Mouse (Mus musculus): ENCODE measurements around the gene Rad9a. TPM values are rescaled to one million over a fixed set of nuclear protein-coding genes. Genes with fewer than 3 reads are reported as not detected.

The Rad9a gene
- total and polyA plus RNA-seq, 2 experiments from 2014 or later: 9.5 to 12.3 TPM

- TF ChIP-seq EP300 (IDR thresholded peaks at IDR 0.05; ENCODE audit: low read depth) (no peak), CTCF (IDR thresholded peaks at IDR 0.05; ENCODE audit: low read depth) (no peak)
- Histone ChIP-seq H3K36me3 (replicated peaks; ENCODE audit: control insufficient read depth, insufficient read depth, low read length) (peaks cover 15% of the 10 kb centered on the region), H3K9ac (replicated peaks; ENCODE audit: low read depth, low read length) (no peak overlapping the region), H3K4me3 (ENCODE audit: low read depth, low read length) (no peak overlapping the region), H3K9me3 (replicated peaks; ENCODE audit: control insufficient read depth, low read length) (no peaks in the 10 kb centered on the region), H3K4me1 (ENCODE audit: control insufficient read depth, insufficient read depth) (peaks cover 15% of the 10 kb centered on the region), H3K27ac (ENCODE audit: low read depth) (no peak overlapping the region), H3K27me3 (ENCODE audit: control insufficient read depth, insufficient read depth, low read length) (no peaks in the 10 kb centered on the region), H3K4me2 (ENCODE audit: low read depth, low read length) (no peak overlapping the region)
- DNase-seq (ENCODE audit: low spot score) (no peak), ATAC-seq (ENCODE audit: insufficient read depth, low read depth) (no peak)
- 53% methylated on average over 3 of the region's 3 CpGs for WGBS
These were observed 54.4 kb downstream of the Rad9a start for GRCm38 (mm10) chr19:4147022-4147405.

DNA sequence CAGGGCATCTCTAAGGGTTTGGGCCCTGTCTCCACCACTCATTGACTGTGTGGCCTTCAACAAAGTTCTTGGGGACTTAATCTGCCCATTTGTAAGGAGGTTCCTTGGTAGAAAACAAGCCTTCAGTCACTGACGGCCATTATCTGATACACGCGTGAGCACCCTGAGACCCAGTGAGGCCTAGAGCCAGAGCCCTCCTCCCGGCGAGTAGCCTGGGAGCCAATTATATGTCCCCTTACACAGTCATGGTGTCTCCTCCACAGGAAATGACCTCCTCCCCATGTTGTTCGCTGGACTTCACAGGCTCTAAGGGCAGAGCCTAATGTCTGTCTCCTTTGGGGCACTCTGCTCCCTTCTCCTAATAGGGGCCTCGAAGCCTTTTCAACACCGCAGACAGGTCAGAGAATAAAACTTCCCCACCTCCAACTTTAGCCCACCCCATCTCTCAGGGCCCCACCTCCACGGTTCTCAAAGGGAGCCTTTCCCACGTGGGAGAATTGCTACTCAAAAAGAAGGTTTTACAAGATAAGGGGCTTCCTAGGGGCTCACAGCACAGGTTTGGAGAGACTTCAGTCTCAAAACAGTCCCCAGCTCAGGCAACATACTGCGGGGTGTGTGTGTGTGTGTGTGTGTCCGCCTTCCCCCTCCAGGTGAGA is 55.0 kb downstream of the Rad9a start:
- H3K27me3 ChIP-seq (ENCODE audit: control insufficient read depth, insufficient read depth, low read length): no peaks in the 10 kb centered on the region
- H3K4me2 ChIP-seq (ENCODE audit: low read depth, low read length): no peak overlapping the region
- no peak overlapping the region for H3K9ac ChIP-seq (replicated peaks; ENCODE audit: low read depth, low read length)
- TF ChIP-seq EP300 (IDR thresholded peaks at IDR 0.05; ENCODE audit: low read depth) (no peak), CTCF (IDR thresholded peaks at IDR 0.05; ENCODE audit: low read depth) (no peak)
- H3K9me3 ChIP-seq (replicated peaks; ENCODE audit: control insufficient read depth, low read length): no peaks in the 10 kb centered on the region
- ATAC-seq (ENCODE audit: insufficient read depth, low read depth) (no peak), DNase-seq (ENCODE audit: low spot score) (no peak)
- no peak overlapping the region for H3K4me3 ChIP-seq (ENCODE audit: low read depth, low read length)
- 58% methylated on average over 12 of the region's 12 CpGs for WGBS
- H3K27ac ChIP-seq (ENCODE audit: low read depth): no peak overlapping the region
- peaks cover 15% of the 10 kb centered on the region for H3K4me1 ChIP-seq (ENCODE audit: control insufficient read depth, insufficient read depth)
- H3K36me3 ChIP-seq (replicated peaks; ENCODE audit: control insufficient read depth, insufficient read depth, low read length): peaks cover 12% of the 10 kb centered on the region

GRCm38 (mm10) chr19:4145936-4146335 is 55.5 kb downstream of the Rad9a start:
- no peak overlapping the region for H3K27ac ChIP-seq (ENCODE audit: low read depth)

More at GRCm38 (mm10) chr19:4145936-4146335, 55.5 kb downstream of the Rad9a start:
- DNase-seq (ENCODE audit: low spot score) (no peak), ATAC-seq (ENCODE audit: insufficient read depth, low read depth) (no peak)
- 81% methylated on average over 5 of the region's 5 CpGs for WGBS
- TF ChIP-seq EP300 (IDR thresholded peaks at IDR 0.05; ENCODE audit: low read depth) (no peak), CTCF (IDR thresholded peaks at IDR 0.05; ENCODE audit: low read depth) (no peak)
- peaks cover 6% of the 10 kb centered on the region for H3K36me3 ChIP-seq (replicated peaks; ENCODE audit: control insufficient read depth, insufficient read depth, low read length)
- no peaks in the 10 kb centered on the region for H3K9me3 ChIP-seq (replicated peaks; ENCODE audit: control insufficient read depth, low read length)
- H3K27me3 ChIP-seq (ENCODE audit: control insufficient read depth, insufficient read depth, low read length): no peaks in the 10 kb centered on the region
- peaks cover 15% of the 10 kb centered on the region for H3K4me1 ChIP-seq (ENCODE audit: control insufficient read depth, insufficient read depth)
- H3K4me2 ChIP-seq (ENCODE audit: low read depth, low read length): no peak overlapping the region
- H3K4me3 ChIP-seq (ENCODE audit: low read depth, low read length): no peak overlapping the region
- no peak overlapping the region for H3K9ac ChIP-seq (replicated peaks; ENCODE audit: low read depth, low read length)

Small RNA genes within 50 kb of the gene (microRNA-seq; reads per million reads assigned to microRNA genes)
- not detected for gene Gm26115

Other genes starting within 250 kb of the Rad9a start
Only the 30 nearest of the 31 such genes appear.
- gene Aldh3b2, start 229.3 kb downstream of the Rad9a start, total RNA-seq (2014; rRNA removed; ENCODE audit: low replicate concordance): 3.9 TPM in 1 of 2 replicates, not detected in the other
- gene Aldh3b2, start 229.3 kb downstream of the Rad9a start, polyA plus RNA-seq (2015; fragmentation: Nextera tagmentation; extraction: Ambion mirVana): 0.18 TPM in 2 replicates
- 32.3 and 74.8 TPM in 2 replicates for gene Acy3, start 215.1 kb downstream of the Rad9a start, total RNA-seq (2014; rRNA removed; ENCODE audit: low replicate concordance)
- 21.5 and 22.6 TPM in 2 replicates for gene Acy3, start 215.1 kb downstream of the Rad9a start, polyA plus RNA-seq (2015; fragmentation: Nextera tagmentation; extraction: Ambion mirVana)
- gene Tbx10, start 208.9 kb downstream of the Rad9a start, total RNA-seq (2014; rRNA removed; ENCODE audit: low replicate concordance): not detected in 2 replicates
- gene Tbx10, start 208.9 kb downstream of the Rad9a start, polyA plus RNA-seq (2015; fragmentation: Nextera tagmentation; extraction: Ambion mirVana): not detected in 2 replicates
- 110 and 175 TPM in 2 replicates for gene Nudt8, start 201.1 kb downstream of the Rad9a start, total RNA-seq (2014; rRNA removed; ENCODE audit: low replicate concordance)
- gene Nudt8, start 201.1 kb downstream of the Rad9a start, polyA plus RNA-seq (2015; fragmentation: Nextera tagmentation; extraction: Ambion mirVana): 131 and 138 TPM in 2 replicates
- 4.0 and 7.0 TPM in 2 replicates for gene Gm49405, start 201.0 kb downstream of the Rad9a start, total RNA-seq (2014; rRNA removed; ENCODE audit: low replicate concordance)
- gene Gm49405, start 201.0 kb downstream of the Rad9a start, polyA plus RNA-seq (2015; fragmentation: Nextera tagmentation; extraction: Ambion mirVana): 3.6 and 4.0 TPM in 2 replicates
- gene Doc2g, start 198.3 kb downstream of the Rad9a start, total RNA-seq (2014; rRNA removed; ENCODE audit: low replicate concordance): 158 and 202 TPM in 2 replicates
- gene Doc2g, start 198.3 kb downstream of the Rad9a start, polyA plus RNA-seq (2015; fragmentation: Nextera tagmentation; extraction: Ambion mirVana): 114 and 116 TPM in 2 replicates
- gene Ndufv1, start 188.9 kb downstream of the Rad9a start, total RNA-seq (2014; rRNA removed; ENCODE audit: low replicate concordance): 910 and 941 TPM in 2 replicates
- gene Ndufv1, start 188.9 kb downstream of the Rad9a start, polyA plus RNA-seq (2015; fragmentation: Nextera tagmentation; extraction: Ambion mirVana): 1,083 and 1,090 TPM in 2 replicates
- 266 and 311 TPM in 2 replicates for gene Gstp1, start 163.7 kb downstream of the Rad9a start, total RNA-seq (2014; rRNA removed; ENCODE audit: low replicate concordance)
- 440 and 449 TPM in 2 replicates for gene Gstp1, start 163.7 kb downstream of the Rad9a start, polyA plus RNA-seq (2015; fragmentation: Nextera tagmentation; extraction: Ambion mirVana)
- 4.5 and 9.7 TPM in 2 replicates for gene Gstp2, start 155.6 kb downstream of the Rad9a start, total RNA-seq (2014; rRNA removed; ENCODE audit: low replicate concordance)
- gene Gstp2, start 155.6 kb downstream of the Rad9a start, polyA plus RNA-seq (2015; fragmentation: Nextera tagmentation; extraction: Ambion mirVana): 17.0 and 22.7 TPM in 2 replicates
- gene Gstp3, start 142.1 kb downstream of the Rad9a start, total RNA-seq (2014; rRNA removed; ENCODE audit: low replicate concordance): not detected in 2 replicates
- gene Gstp3, start 142.1 kb downstream of the Rad9a start, polyA plus RNA-seq (2015; fragmentation: Nextera tagmentation; extraction: Ambion mirVana): not detected in 2 replicates
- not detected in 2 replicates for gene Cabp2, start 120.1 kb downstream of the Rad9a start, total RNA-seq (2014; rRNA removed; ENCODE audit: low replicate concordance)
- not detected in 2 replicates for gene Cabp2, start 120.1 kb downstream of the Rad9a start, polyA plus RNA-seq (2015; fragmentation: Nextera tagmentation; extraction: Ambion mirVana)
- 63.2 and 67.3 TPM in 2 replicates for gene Cdk2ap2, start 104.5 kb downstream of the Rad9a start, total RNA-seq (2014; rRNA removed; ENCODE audit: low replicate concordance)
- gene Cdk2ap2, start 104.5 kb downstream of the Rad9a start, polyA plus RNA-seq (2015; fragmentation: Nextera tagmentation; extraction: Ambion mirVana): 46.8 and 59.6 TPM in 2 replicates
- 26.2 and 47.3 TPM in 2 replicates for gene Pitpnm1, start 101.7 kb downstream of the Rad9a start, total RNA-seq (2014; rRNA removed; ENCODE audit: low replicate concordance)
- 17.9 and 21.9 TPM in 2 replicates for gene Pitpnm1, start 101.7 kb downstream of the Rad9a start, polyA plus RNA-seq (2015; fragmentation: Nextera tagmentation; extraction: Ambion mirVana)
- 21.4 and 23.8 TPM in 2 replicates for gene Aip, start 75.8 kb downstream of the Rad9a start, total RNA-seq (2014; rRNA removed; ENCODE audit: low replicate concordance)
- 61.7 and 66.2 TPM in 2 replicates for gene Aip, start 75.8 kb downstream of the Rad9a start, polyA plus RNA-seq (2015; fragmentation: Nextera tagmentation; extraction: Ambion mirVana)
- gene Gpr152, start 61.9 kb downstream of the Rad9a start, total RNA-seq (2014; rRNA removed; ENCODE audit: low replicate concordance): not detected in 2 replicates
- gene Gpr152, start 61.9 kb downstream of the Rad9a start, polyA plus RNA-seq (2015; fragmentation: Nextera tagmentation; extraction: Ambion mirVana): 0.03 TPM in 2 replicates
- gene Cabp4, start 57.6 kb downstream of the Rad9a start, total RNA-seq (2014; rRNA removed; ENCODE audit: low replicate concordance): not detected in 2 replicates
- gene Cabp4, start 57.6 kb downstream of the Rad9a start, polyA plus RNA-seq (2015; fragmentation: Nextera tagmentation; extraction: Ambion mirVana): 0.07 and 0.11 TPM in 2 replicates
- 120 and 144 TPM in 2 replicates for gene Coro1b, start 53.0 kb downstream of the Rad9a start, total RNA-seq (2014; rRNA removed; ENCODE audit: low replicate concordance)
- 97.2 and 102 TPM in 2 replicates for gene Coro1b, start 53.0 kb downstream of the Rad9a start, polyA plus RNA-seq (2015; fragmentation: Nextera tagmentation; extraction: Ambion mirVana)
- gene Ptprcap, start 48.1 kb downstream of the Rad9a start, total RNA-seq (2014; rRNA removed; ENCODE audit: low replicate concordance): 13.5 TPM in 1 of 2 replicates, not detected in the other
- 0.46 and 1.1 TPM in 2 replicates for gene Ptprcap, start 48.1 kb downstream of the Rad9a start, polyA plus RNA-seq (2015; fragmentation: Nextera tagmentation; extraction: Ambion mirVana)
- 34.2 and 62.0 TPM in 2 replicates for gene Rps6kb2, start 38.3 kb downstream of the Rad9a start, total RNA-seq (2014; rRNA removed; ENCODE audit: low replicate concordance)
- 32.9 and 35.2 TPM in 2 replicates for gene Rps6kb2, start 38.3 kb downstream of the Rad9a start, polyA plus RNA-seq (2015; fragmentation: Nextera tagmentation; extraction: Ambion mirVana)
- gene Carns1, start 26.2 kb downstream of the Rad9a start, total RNA-seq (2014; rRNA removed; ENCODE audit: low replicate concordance): 40.3 and 119 TPM in 2 replicates
- gene Carns1, start 26.2 kb downstream of the Rad9a start, polyA plus RNA-seq (2015; fragmentation: Nextera tagmentation; extraction: Ambion mirVana): 20.6 and 23.8 TPM in 2 replicates
- 5.2 TPM in 1 of 2 replicates, not detected in the other for gene Tbc1d10c, start 10.4 kb downstream of the Rad9a start, total RNA-seq (2014; rRNA removed; ENCODE audit: low replicate concordance)
- 2.7 and 4.4 TPM in 2 replicates for gene Tbc1d10c, start 10.4 kb downstream of the Rad9a start, polyA plus RNA-seq (2015; fragmentation: Nextera tagmentation; extraction: Ambion mirVana)
- gene Ppp1ca, start 9.6 kb downstream of the Rad9a start, total RNA-seq (2014; rRNA removed; ENCODE audit: low replicate concordance): 808 and 961 TPM in 2 replicates
- gene Ppp1ca, start 9.6 kb downstream of the Rad9a start, polyA plus RNA-seq (2015; fragmentation: Nextera tagmentation; extraction: Ambion mirVana): 738 and 763 TPM in 2 replicates
- gene Clcf1, start 12.6 kb upstream of the Rad9a start, total RNA-seq (2014; rRNA removed; ENCODE audit: low replicate concordance): 3.4 and 14.7 TPM in 2 replicates
- gene Clcf1, start 12.6 kb upstream of the Rad9a start, polyA plus RNA-seq (2015; fragmentation: Nextera tagmentation; extraction: Ambion mirVana): 0.67 and 0.91 TPM in 2 replicates
- gene AC109138.7, start 12.7 kb upstream of the Rad9a start, total RNA-seq (2014; rRNA removed; ENCODE audit: low replicate concordance): not detected in 2 replicates
- not detected in 2 replicates for gene AC109138.7, start 12.7 kb upstream of the Rad9a start, polyA plus RNA-seq (2015; fragmentation: Nextera tagmentation; extraction: Ambion mirVana)
- 18.6 and 30.8 TPM in 2 replicates for gene Pold4, start 30.2 kb upstream of the Rad9a start, total RNA-seq (2014; rRNA removed; ENCODE audit: low replicate concordance)
- 23.0 and 27.9 TPM in 2 replicates for gene Pold4, start 30.2 kb upstream of the Rad9a start, polyA plus RNA-seq (2015; fragmentation: Nextera tagmentation; extraction: Ambion mirVana)
- 11.5 and 11.6 TPM in 2 replicates for gene Ssh3, start 67.5 kb upstream of the Rad9a start, total RNA-seq (2014; rRNA removed; ENCODE audit: low replicate concordance)
- gene Ssh3, start 67.5 kb upstream of the Rad9a start, polyA plus RNA-seq (2015; fragmentation: Nextera tagmentation; extraction: Ambion mirVana): 6.2 and 6.4 TPM in 2 replicates
- gene Ankrd13d, start 81.5 kb upstream of the Rad9a start, total RNA-seq (2014; rRNA removed; ENCODE audit: low replicate concordance): 2.1 and 2.3 TPM in 2 replicates
- 0.40 and 0.41 TPM in 2 replicates for gene Ankrd13d, start 81.5 kb upstream of the Rad9a start, polyA plus RNA-seq (2015; fragmentation: Nextera tagmentation; extraction: Ambion mirVana)
- 50.4 and 50.6 TPM in 2 replicates for gene Grk2, start 104.6 kb upstream of the Rad9a start, total RNA-seq (2014; rRNA removed; ENCODE audit: low replicate concordance)
- 6.9 and 7.8 TPM in 2 replicates for gene Grk2, start 104.6 kb upstream of the Rad9a start, polyA plus RNA-seq (2015; fragmentation: Nextera tagmentation; extraction: Ambion mirVana)
- 55.0 and 65.3 TPM in 2 replicates for gene Kdm2a, start 196.6 kb upstream of the Rad9a start, total RNA-seq (2014; rRNA removed; ENCODE audit: low replicate concordance)
- gene Kdm2a, start 196.6 kb upstream of the Rad9a start, polyA plus RNA-seq (2015; fragmentation: Nextera tagmentation; extraction: Ambion mirVana): 15.4 and 15.7 TPM in 2 replicates
- gene Rhod, start 237.8 kb upstream of the Rad9a start, total RNA-seq (2014; rRNA removed; ENCODE audit: low replicate concordance): 24.3 and 35.0 TPM in 2 replicates
- gene Rhod, start 237.8 kb upstream of the Rad9a start, polyA plus RNA-seq (2015; fragmentation: Nextera tagmentation; extraction: Ambion mirVana): 16.0 and 18.4 TPM in 2 replicates